Mouse (Mus musculus): ENCODE measurements around the gene Mical3.

DNA sequence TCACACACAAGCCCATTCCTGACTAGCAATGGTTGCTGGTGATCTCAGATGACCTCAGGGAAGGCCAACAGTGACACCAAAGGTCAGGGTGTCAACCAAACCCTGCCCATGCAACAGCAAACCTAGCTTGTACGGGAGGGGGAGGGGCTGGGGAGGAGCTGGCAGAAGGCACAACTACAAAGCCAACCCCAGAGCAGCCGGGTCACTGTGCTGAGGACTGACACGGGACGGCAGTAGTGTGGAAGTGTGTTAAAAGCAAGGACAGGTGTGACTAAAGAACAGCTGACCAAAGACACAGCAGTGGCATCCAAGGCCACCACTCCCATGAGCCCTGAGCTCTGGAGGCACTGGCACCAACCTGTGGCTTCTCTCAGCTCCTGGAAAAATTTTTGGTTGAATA, 93.7 kb downstream of the Mical3 start:
- TF ChIP-seq POLR2A (IDR thresholded peaks at IDR 0.05; ENCODE audit: low read depth, low read length), result no peak
- TF ChIP-seq CTCF (IDR thresholded peaks at IDR 0.05; ENCODE audit: borderline replicate concordance, insufficient read depth, low read length), result no peak
